Mouse (Mus musculus): ENCODE results near the gene 1700018B08Rik. TPM values are rescaled to one million over a fixed set of nuclear protein-coding genes. Genes with fewer than 3 reads are reported as not detected.

The 1700018B08Rik gene
- total RNA-seq, 1 experiment = 2.6 TPM

GRCm38 (mm10) chr8:121525111-121525818, 18.9 kb downstream of the 1700018B08Rik start:
- in situ Hi-C loops (cut with MboI; ENCODE audit: low sequenced_read_pairs in 2 of 2, unreplicated experiment in 2 of 2) = no loop called here

GRCm38 (mm10) chr8:121513429-121513828, 30.7 kb downstream of the 1700018B08Rik start:
- in situ Hi-C loops (cut with MboI; ENCODE audit: low sequenced_read_pairs in 2 of 2, unreplicated experiment in 2 of 2) = loop anchor here (5.0 to 10.0 kb wide), 2 partner anchors 399 to 401 kb away; partner anchors contain the start of gene Foxc2 (in 1 of the 2)
- no peaks in the 10 kb centered on the region for H3K4me1 ChIP-seq (ENCODE audit: control insufficient read depth in 2 of 2, insufficient read depth in 2 of 2, low read length in 2 of 2, poor library complexity in 1 of 2)
- no peak overlapping the region for H3K9ac ChIP-seq (ENCODE audit: insufficient read depth, low read depth, low read length, poor library complexity, severe bottlenecking)
- no peak overlapping the region for H3K27ac ChIP-seq (ENCODE audit: insufficient read depth, low read depth, low read length, poor library complexity, severe bottlenecking)
- no peak overlapping the region for H3K4me3 ChIP-seq (ENCODE audit: insufficient read depth in 1 of 2, low read depth in 1 of 2, low read length in 2 of 2, poor library complexity in 1 of 2, severe bottlenecking in 1 of 2)
- H3K9me3 ChIP-seq (ENCODE audit: control insufficient read depth, insufficient read depth, low read depth, low read length) = no peaks in the 10 kb centered on the region
- DNase-seq (ENCODE audit: low read depth, low spot score) = peak; percentile 74
- TF ChIP-seq CHD2 (IDR thresholded peaks at IDR 0.05; ENCODE audit: low read depth, low read length) = no peak
- peak; percentile 93 for TF ChIP-seq ZC3H11A (IDR thresholded peaks at IDR 0.05; ENCODE audit: borderline replicate concordance, low read depth, low read length)
- TF ChIP-seq ZNF384 (IDR thresholded peaks at IDR 0.05; ENCODE audit: low read depth, low read length) = no peak
- TF ChIP-seq HCFC1 (IDR thresholded peaks at IDR 0.05; ENCODE audit: borderline replicate concordance, insufficient read depth, low read length) = no peak
- no peaks in the 10 kb centered on the region for H3K36me3 ChIP-seq (ENCODE audit: control insufficient read depth, insufficient read depth, low read length, poor library complexity, severe bottlenecking)

More at GRCm38 (mm10) chr8:121525111-121525818, 18.9 kb downstream of the 1700018B08Rik start:
- no peak overlapping the region for H3K27ac ChIP-seq (ENCODE audit: insufficient read depth, low read depth, low read length, poor library complexity, severe bottlenecking)
- no peak overlapping the region for H3K4me3 ChIP-seq (ENCODE audit: insufficient read depth in 1 of 2, low read depth in 1 of 2, low read length in 2 of 2, poor library complexity in 1 of 2, severe bottlenecking in 1 of 2)
- no peak for TF ChIP-seq ZC3H11A (IDR thresholded peaks at IDR 0.05; ENCODE audit: borderline replicate concordance, low read depth, low read length)
- TF ChIP-seq MAFK (IDR thresholded peaks at IDR 0.05; ENCODE audit: insufficient read depth, low read depth, low read length) = no peak
- DNase-seq (ENCODE audit: low read depth, low spot score) = no peak
- H3K9me3 ChIP-seq (ENCODE audit: control insufficient read depth, insufficient read depth, low read depth, low read length) = no peaks in the 10 kb centered on the region
- H3K4me1 ChIP-seq (ENCODE audit: control insufficient read depth in 2 of 2, insufficient read depth in 2 of 2, low read length in 2 of 2, poor library complexity in 1 of 2) = no peaks in the 10 kb centered on the region
- no peak overlapping the region for H3K9ac ChIP-seq (ENCODE audit: insufficient read depth, low read depth, low read length, poor library complexity, severe bottlenecking)
- H3K36me3 ChIP-seq (ENCODE audit: control insufficient read depth, insufficient read depth, low read length, poor library complexity, severe bottlenecking) = no peaks in the 10 kb centered on the region

DNA sequence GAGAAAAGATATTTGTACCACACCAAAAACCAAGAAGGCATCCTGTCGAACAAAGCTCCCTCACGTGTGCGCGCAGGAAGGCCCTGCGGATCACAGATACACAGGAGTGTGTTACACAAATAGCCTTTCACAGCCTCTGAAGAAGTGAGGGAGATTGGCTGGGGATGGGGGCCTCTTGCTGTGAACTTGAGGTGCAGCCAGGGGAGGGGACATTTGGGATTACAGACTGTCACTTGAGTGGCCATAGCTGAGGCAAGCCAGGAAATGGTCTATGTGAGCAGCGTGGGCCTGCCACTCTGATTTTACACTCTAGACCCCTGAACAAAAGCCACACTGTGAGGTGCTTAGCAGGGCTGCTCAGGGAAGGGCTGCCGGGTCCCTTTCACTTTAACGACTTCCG, 32.4 kb downstream of the 1700018B08Rik start:
- in situ Hi-C loops (cut with MboI; ENCODE audit: low sequenced_read_pairs in 2 of 2, unreplicated experiment in 2 of 2) = loop anchor here (5.0 to 10.0 kb wide), 2 partner anchors 397 to 399 kb away; partner anchors contain the start of gene Foxc2 (in 1 of the 2)
- Histone ChIP-seq H3K4me1 (ENCODE audit: control insufficient read depth in 2 of 2, insufficient read depth in 2 of 2, low read length in 2 of 2, poor library complexity in 1 of 2) (no peaks in the 10 kb centered on the region), H3K4me3 (ENCODE audit: insufficient read depth in 1 of 2, low read depth in 1 of 2, low read length in 2 of 2, poor library complexity in 1 of 2, severe bottlenecking in 1 of 2) (no peak overlapping the region), H3K27ac (ENCODE audit: insufficient read depth, low read depth, low read length, poor library complexity, severe bottlenecking) (no peak overlapping the region), H3K36me3 (ENCODE audit: control insufficient read depth, insufficient read depth, low read length, poor library complexity, severe bottlenecking) (no peaks in the 10 kb centered on the region), H3K9ac (ENCODE audit: insufficient read depth, low read depth, low read length, poor library complexity, severe bottlenecking) (no peak overlapping the region), H3K9me3 (ENCODE audit: control insufficient read depth, insufficient read depth, low read depth, low read length) (no peaks in the 10 kb centered on the region)
- no peak for TF ChIP-seq MAFK (IDR thresholded peaks at IDR 0.05; ENCODE audit: insufficient read depth, low read depth, low read length)
- no peak for TF ChIP-seq CHD2 (IDR thresholded peaks at IDR 0.05; ENCODE audit: low read depth, low read length)
- no peak for DNase-seq (ENCODE audit: low read depth, low spot score)

- no peak overlapping the region for H3K27ac ChIP-seq (ENCODE audit: insufficient read depth, low read depth, low read length, poor library complexity, severe bottlenecking)
- no peak for DNase-seq (ENCODE audit: low read depth, low spot score)
- TF ChIP-seq MAFK (IDR thresholded peaks at IDR 0.05; ENCODE audit: insufficient read depth, low read depth, low read length) (no peak), HCFC1 (IDR thresholded peaks at IDR 0.05; ENCODE audit: borderline replicate concordance, insufficient read depth, low read length) (no peak), ZC3H11A (IDR thresholded peaks at IDR 0.05; ENCODE audit: borderline replicate concordance, low read depth, low read length) (no peak), CHD2 (IDR thresholded peaks at IDR 0.05; ENCODE audit: low read depth, low read length) (no peak), ZNF384 (IDR thresholded peaks at IDR 0.05; ENCODE audit: low read depth, low read length) (no peak)
- H3K36me3 ChIP-seq (ENCODE audit: control insufficient read depth, insufficient read depth, low read length, poor library complexity, severe bottlenecking) = no peaks in the 10 kb centered on the region
- in situ Hi-C loops (cut with MboI; ENCODE audit: low sequenced_read_pairs in 2 of 2, unreplicated experiment in 2 of 2) = no loop called here
- no peaks in the 10 kb centered on the region for H3K9me3 ChIP-seq (ENCODE audit: control insufficient read depth, insufficient read depth, low read depth, low read length)
- H3K4me1 ChIP-seq (ENCODE audit: control insufficient read depth in 2 of 2, insufficient read depth in 2 of 2, low read length in 2 of 2, poor library complexity in 1 of 2) = no peaks in the 10 kb centered on the region
- no peak overlapping the region for H3K4me3 ChIP-seq (ENCODE audit: insufficient read depth in 1 of 2, low read depth in 1 of 2, low read length in 2 of 2, poor library complexity in 1 of 2, severe bottlenecking in 1 of 2)
- no peak overlapping the region for H3K9ac ChIP-seq (ENCODE audit: insufficient read depth, low read depth, low read length, poor library complexity, severe bottlenecking)
These were observed 46.5 kb downstream of the 1700018B08Rik start for GRCm38 (mm10) chr8:121497621-121498020.

- no peak for TF ChIP-seq HCFC1 (IDR thresholded peaks at IDR 0.05; ENCODE audit: borderline replicate concordance, insufficient read depth, low read length)
- TF ChIP-seq ZNF384 (IDR thresholded peaks at IDR 0.05; ENCODE audit: low read depth, low read length) = no peak
- no peak for TF ChIP-seq ZC3H11A (IDR thresholded peaks at IDR 0.05; ENCODE audit: borderline replicate concordance, low read depth, low read length)
- TF ChIP-seq CHD2 (IDR thresholded peaks at IDR 0.05; ENCODE audit: low read depth, low read length) = no peak
- no peak for TF ChIP-seq MAFK (IDR thresholded peaks at IDR 0.05; ENCODE audit: insufficient read depth, low read depth, low read length)
- no peak overlapping the region for H3K4me3 ChIP-seq (ENCODE audit: insufficient read depth in 1 of 2, low read depth in 1 of 2, low read length in 2 of 2, poor library complexity in 1 of 2, severe bottlenecking in 1 of 2)
- no peak overlapping the region for H3K9ac ChIP-seq (ENCODE audit: insufficient read depth, low read depth, low read length, poor library complexity, severe bottlenecking)
- in situ Hi-C loops (cut with MboI; ENCODE audit: low sequenced_read_pairs in 2 of 2, unreplicated experiment in 2 of 2) = no loop called here
- no peak overlapping the region for H3K27ac ChIP-seq (ENCODE audit: insufficient read depth, low read depth, low read length, poor library complexity, severe bottlenecking)
- H3K4me1 ChIP-seq (ENCODE audit: control insufficient read depth in 2 of 2, insufficient read depth in 2 of 2, low read length in 2 of 2, poor library complexity in 1 of 2) = no peaks in the 10 kb centered on the region
- no peaks in the 10 kb centered on the region for H3K9me3 ChIP-seq (ENCODE audit: control insufficient read depth, insufficient read depth, low read depth, low read length)
- H3K36me3 ChIP-seq (ENCODE audit: control insufficient read depth, insufficient read depth, low read length, poor library complexity, severe bottlenecking) = no peaks in the 10 kb centered on the region
- DNase-seq (ENCODE audit: low read depth, low spot score) = no peak
These were observed 52.5 kb downstream of the 1700018B08Rik start for GRCm38 (mm10) chr8:121491633-121492032.

Data from ES-E14 (cell line).